Mouse (Mus musculus): ENCODE results near the gene Mmp9.
A peak's percentile ranks its signal among the peaks of the same experiment; 100 is the strongest.

Mmp9 gene

GRCm38 (mm10) chr2:164991808-164992207, 51.2 kb downstream of the Mmp9 start:
- no peak for DNase-seq (ENCODE audit: low spot score)

GRCm38 (mm10) chr2:164994156-164994555, 53.6 kb downstream of the Mmp9 start:
- no peak for DNase-seq (ENCODE audit: low spot score)

DNA sequence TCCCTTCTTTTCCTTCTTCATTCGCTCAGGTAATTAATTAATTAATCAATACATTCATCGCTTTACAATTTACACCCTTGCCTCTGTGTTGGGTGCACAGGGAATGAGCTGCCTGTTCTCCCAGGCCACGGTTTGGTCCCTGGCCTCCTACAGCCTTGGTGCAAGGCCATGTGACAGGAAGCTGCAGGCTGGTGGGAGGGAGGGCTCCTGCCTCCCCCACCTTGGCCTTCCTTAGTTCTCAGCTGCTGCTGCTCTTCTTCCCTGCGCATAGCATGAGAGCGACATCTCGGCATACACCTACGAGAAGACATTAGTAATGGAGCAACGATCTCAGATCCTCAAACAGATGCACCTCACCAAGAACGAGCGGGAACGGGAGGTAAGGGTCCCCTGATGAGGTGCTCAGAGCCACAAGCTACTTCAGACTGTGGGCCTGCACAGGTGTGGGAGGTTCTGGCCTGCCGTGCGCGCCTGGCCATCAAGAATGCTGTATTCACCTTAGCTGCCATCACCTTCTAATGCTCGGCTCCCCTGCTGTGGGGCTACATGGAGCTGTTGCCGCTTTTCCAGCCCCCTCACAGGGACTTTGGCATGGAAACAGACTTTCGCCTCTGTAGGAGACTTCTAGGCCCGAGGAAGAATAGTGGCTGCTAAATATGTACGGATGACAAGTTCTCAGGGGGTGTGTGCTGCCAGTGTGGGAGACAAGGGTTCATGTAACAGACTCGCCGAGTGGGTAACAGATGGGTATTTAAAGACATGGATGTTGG, 54.3 kb downstream of the Mmp9 start:
- no peak for DNase-seq (ENCODE audit: low spot score)

DNA sequence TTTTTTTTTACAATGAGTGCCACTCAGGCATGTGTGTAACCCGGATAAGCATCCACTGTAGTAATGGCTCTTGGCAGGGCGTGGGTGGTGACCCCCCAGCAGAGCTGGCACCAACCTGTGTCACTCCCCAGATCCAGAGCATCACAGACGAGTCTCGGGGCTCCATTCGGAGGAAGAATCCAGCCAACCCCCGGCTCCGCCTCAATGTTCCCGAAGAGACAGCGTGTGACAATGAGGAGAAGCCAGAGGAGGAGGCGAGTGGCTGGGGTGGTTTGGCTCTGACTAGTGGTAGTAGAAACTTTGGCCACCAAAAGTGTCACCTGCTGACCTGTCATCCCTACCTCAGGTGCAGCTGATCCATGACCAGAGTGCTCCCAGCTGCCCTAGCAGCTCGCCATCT, 55.4 kb downstream of the Mmp9 start:
- no peak for DNase-seq (ENCODE audit: low spot score)

DNA sequence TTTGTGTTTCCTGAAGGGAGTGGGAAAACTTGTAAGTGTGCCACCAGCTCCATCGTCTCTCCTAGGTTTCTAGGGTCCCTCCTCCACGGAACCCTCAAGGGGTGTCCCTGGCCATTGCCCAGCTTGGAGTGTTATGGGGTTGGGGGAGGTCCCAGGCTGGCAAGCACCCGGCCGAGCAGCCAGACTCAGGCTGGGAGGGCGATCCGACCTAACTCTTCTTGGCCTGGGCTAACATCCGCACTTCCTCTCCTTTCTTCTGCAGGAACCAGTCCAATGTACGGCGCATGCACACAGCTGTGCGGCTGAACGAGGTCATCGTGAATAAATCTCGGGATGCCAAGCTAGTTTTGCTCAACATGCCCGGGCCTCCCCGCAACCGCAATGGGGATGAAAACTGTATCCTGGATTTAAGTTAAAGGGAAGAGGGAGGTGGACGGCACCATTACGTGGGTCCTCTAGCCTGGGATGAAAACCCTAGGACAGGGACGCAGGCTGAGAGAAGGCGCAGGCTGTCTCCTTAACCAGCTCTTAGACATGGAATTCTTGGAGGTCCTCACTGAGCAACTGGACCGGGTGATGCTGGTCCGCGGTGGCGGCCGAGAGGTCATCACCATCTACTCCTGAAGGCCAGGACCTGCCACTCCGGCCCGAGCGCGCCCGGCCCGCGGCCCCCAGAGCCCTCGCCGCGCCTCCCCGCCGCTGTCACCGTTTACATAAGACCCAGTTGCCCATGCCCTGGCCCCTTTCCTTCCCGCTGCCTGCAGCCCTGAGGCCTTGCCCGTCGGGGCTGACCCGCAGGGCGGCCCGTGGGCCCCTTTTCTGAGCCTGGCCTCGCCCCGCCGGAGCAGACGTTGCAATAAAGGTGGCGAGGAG, 56.5 kb downstream of the Mmp9 start:
- peak; percentile 15 for DNase-seq (ENCODE audit: low spot score)

DNA sequence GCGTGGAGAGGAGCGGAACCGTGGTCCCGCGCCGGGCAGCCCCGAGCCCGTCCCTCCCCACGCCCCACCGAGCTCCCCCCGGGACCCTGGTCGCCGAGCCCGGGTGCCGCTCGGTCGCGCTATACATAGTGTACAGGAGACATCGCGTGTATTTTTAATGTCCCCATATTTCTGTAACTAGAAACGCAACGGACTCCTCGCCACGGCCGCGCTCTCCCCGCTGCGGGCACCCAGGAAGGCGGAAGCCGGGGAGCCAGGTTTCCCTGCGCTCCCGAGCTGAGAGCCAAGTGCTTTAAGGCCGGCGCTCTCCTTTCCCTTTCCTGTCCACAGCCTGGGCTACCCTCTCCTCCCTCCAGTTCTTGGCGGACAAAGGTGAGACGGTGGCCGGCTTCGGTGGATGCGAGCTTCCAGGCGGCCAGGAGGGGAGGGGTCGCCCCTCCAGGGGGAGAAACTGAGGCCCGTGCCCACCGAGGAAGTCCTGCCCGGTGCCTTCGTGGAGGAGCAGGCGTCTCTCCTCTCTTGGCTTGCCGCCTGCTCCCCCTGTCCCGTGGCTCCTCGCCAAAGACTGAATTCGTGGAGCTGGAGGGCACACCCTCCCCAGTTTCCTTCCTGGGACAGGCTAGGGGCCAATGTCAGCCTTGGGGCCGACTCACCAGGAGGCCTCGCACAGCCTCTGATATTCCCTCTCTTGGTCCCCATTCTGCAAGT, 57.3 kb downstream of the Mmp9 start:
- peak; percentile 37 for DNase-seq (ENCODE audit: low spot score)

- DNase-seq (ENCODE audit: low spot score): no peak
Measured at GRCm38 (mm10) chr2:165001958-165002357, 61.4 kb downstream of the Mmp9 start.

DNA sequence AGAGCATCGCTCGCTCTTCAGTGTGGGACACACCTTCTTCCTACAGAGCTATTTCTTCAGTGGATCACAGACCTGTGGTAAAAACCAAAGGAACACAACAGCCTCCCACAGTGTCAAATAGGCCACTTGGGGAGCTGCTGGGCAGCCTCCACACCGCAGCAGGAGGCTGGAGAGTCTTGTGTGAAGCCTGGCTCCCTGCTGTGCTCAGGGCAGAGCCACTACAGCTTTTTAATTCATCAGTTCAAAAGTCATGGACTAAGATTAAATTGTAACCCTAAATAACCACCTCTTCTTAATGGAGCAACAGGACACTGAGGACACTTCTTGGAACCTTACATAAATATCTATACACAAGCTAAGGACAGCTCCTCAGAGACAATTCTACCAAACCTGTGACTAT, 62.5 kb downstream of the Mmp9 start:
- no peak for DNase-seq (ENCODE audit: low spot score)

DNA sequence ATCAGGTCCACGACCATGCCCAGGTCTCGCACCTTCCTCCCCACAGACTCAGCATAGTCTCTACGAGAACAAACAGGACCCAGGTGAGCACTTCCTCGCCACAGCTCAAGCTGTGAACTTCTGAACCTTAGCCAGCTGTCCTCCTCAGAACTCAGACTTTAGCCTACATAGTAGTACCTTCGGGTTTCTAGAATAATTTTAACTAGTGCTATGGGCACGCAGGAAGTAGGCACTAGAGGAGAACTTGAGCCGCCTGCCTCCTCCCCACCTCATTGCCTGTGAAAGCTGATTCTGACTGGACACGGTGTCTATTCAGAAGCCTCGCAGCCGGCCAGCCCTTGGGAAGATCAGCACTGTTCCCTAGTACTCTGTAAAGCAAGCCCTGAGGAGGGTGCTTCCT, 63.7 kb downstream of the Mmp9 start:
- no peak for DNase-seq (ENCODE audit: low spot score)

All from embryo, embryonic 10.5 days (tissue).